In genomic region chrX:160137861-160138717, GRCm38 (mm10) we compare ENCODE assay signal across 8 mouse cellular contexts. TPM values are rescaled to one million over a fixed set of nuclear protein-coding genes. Genes with fewer than 3 reads are reported as not detected.
DNase-seq lines count a peak whose midpoint lies in the region; ATAC-seq lines count a peak whose summit lies in the region.

TSS of gene Pdha1 (minus strand) at chrX:160138413.

- peak; percentile 89 for DNase-seq in MN1 (ENCODE audit: low spot score)
- DNase-seq in cerebellum, adult 9-10 months: peak; percentile 85
- DNase-seq in frontal cortex, adult 2 months (ENCODE audit: extremely low spot score in 1 of 2, low spot score in 1 of 2): peak; percentile 71 to 89
- peak; percentile 86 for DNase-seq in hindbrain, embryonic 11.5 days (ENCODE audit: low spot score)
- peak; percentile 71 to 83 for DNase-seq in layer of hippocampus, postnatal 14 days (ENCODE audit: low spot score in 2 of 2)
- peak; percentile 86 for DNase-seq in lung, postnatal 14 days
- peak; percentile 57 for DNase-seq in retina, adult 2 months (ENCODE audit: low read depth, low spot score)
- DNase-seq in thymus, postnatal 36 days: peak; percentile 81 to 86

- peak within 1 kb of the TSS; percentile 79 for H3K27ac ChIP-seq in hindbrain, embryonic 11.5 days (ENCODE audit: low read depth, low read length)

- H3K9ac ChIP-seq in hindbrain, embryonic 11.5 days (ENCODE audit: low read depth, low read length): peak within 1 kb of the TSS; percentile 69

- peak within 1 kb of the TSS; percentile 62 for H3K4me3 ChIP-seq in hindbrain, embryonic 11.5 days (ENCODE audit: low read depth, low read length)

- peaks cover 2% of the 10 kb centered on the region; the same call in 1 of the 2 replicates for H3K27me3 ChIP-seq in hindbrain, embryonic 11.5 days (ENCODE audit: control insufficient read depth, insufficient read depth, low read length)

- 11% methylated on average over 31 of the region's 67 CpGs for WGBS in hindbrain, embryonic 11.5 days

- no peaks in the 10 kb centered on the region for H3K36me3 ChIP-seq in hindbrain, embryonic 11.5 days (ENCODE audit: control insufficient read depth, insufficient read depth, low read length)

- H3K4me1 ChIP-seq in hindbrain, embryonic 11.5 days (replicated peaks; ENCODE audit: control insufficient read depth, insufficient read depth, low read length): no peaks in the 10 kb centered on the region

- ATAC-seq in hindbrain, embryonic 11.5 days (ENCODE audit: low FRiP score): peak; percentile 98

- H3K4me2 ChIP-seq in hindbrain, embryonic 11.5 days (replicated peaks; ENCODE audit: low read depth, low read length): peak within 1 kb of the TSS; percentile 61

- no peaks in the 10 kb centered on the region for H3K9me3 ChIP-seq in hindbrain, embryonic 11.5 days (ENCODE audit: control insufficient read depth, low read length)

RNA-seq across cellular contexts. Expression of gene Pdha1, which starts in this region (rescaled TPM):
- polyA plus RNA-seq in frontal cortex, adult 2 months (2012; rRNA removed): 156 and 179 TPM in 2 replicates
- polyA plus RNA-seq in hindbrain, embryonic 11.5 days (2014; fragmentation: Nextera tagmentation; extraction: Ambion mirVana): 97.3 and 110 TPM in 2 replicates
- total RNA-seq in layer of hippocampus, postnatal 14 days (2021): 100 to 1,000 TPM; 291 to 314 TPM

Comparison
In these comparisons a context has a peak if more than half of its experiments do, and no peak if none do; other contexts are left out.
1. Peak in every context shown above with its lines: DNase-seq, ATAC-seq, H3K4me3 ChIP-seq and H3K27ac ChIP-seq.